Mouse (Mus musculus): ENCODE data around the gene Clec12b. TPM values are rescaled to one million over a fixed set of nuclear protein-coding genes. Genes with fewer than 3 reads are reported as not detected.
A peak's percentile ranks its signal among the peaks of the same experiment; 100 is the strongest.

Gene Clec12b
- total RNA-seq, 1 experiment, result not detected

DNA sequence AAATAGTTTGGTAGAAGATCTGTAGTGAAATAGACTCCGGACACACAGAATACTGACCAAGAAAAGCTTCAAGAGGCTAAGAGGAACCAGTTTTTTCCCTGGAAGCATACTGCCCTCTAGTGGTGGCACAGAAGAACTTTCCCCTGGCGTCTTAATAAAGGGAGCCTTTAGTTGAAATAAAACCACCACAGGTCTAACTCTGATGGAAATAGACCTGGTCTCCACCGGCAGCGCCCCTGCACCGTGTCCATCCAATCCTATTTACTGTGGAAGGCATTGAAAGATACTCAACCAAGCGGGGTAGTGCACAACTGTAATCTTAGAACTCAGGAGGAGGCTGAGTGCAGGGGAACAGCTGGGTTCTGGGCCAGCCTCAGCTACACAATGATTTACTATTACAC is 19.7 kb downstream of the Clec12b start:
- TF ChIP-seq ZC3H11A (IDR thresholded peaks at IDR 0.05; ENCODE audit: borderline replicate concordance, low read depth, low read length) (peak; percentile 89), HCFC1 (IDR thresholded peaks at IDR 0.05; ENCODE audit: borderline replicate concordance, insufficient read depth, low read length) (no peak)
- H3K4me1 ChIP-seq (ENCODE audit: control insufficient read depth in 2 of 2, insufficient read depth in 2 of 2, low read length in 2 of 2, poor library complexity in 1 of 2), result peaks cover 0 to 3% of the 10 kb centered on the region in 2 experiments; a peak in 3 of 4 replicates

DNA sequence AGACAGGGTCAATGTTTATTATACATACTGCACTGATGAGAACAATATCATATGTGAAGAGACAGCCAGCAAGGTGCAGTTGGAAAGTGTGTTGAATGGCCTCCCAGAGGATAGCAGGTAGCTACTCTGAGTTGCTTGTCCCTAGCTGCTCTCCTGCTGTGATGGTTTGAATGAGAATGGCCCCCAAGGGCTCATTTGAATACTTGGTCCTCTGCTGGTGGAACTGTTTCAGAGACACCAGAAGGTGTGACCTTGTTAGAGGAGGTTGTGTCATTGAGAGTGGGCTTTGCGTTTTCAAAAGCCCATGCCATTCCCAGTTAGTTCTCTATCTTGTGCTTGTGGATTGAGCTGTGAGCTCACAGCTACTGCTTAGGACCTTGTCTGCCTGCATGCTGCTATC is 21.7 kb downstream of the Clec12b start:
- Histone ChIP-seq H3K27ac (ENCODE audit: insufficient read depth, low read depth, low read length, poor library complexity, severe bottlenecking) (no peak overlapping the region), H3K9ac (ENCODE audit: insufficient read depth, low read depth, low read length, poor library complexity, severe bottlenecking) (no peak overlapping the region), H3K36me3 (ENCODE audit: control insufficient read depth, insufficient read depth, low read length, poor library complexity, severe bottlenecking) (no peaks in the 10 kb centered on the region), H3K4me1 (ENCODE audit: control insufficient read depth in 2 of 2, insufficient read depth in 2 of 2, low read length in 2 of 2, poor library complexity in 1 of 2) (peaks cover 0 to 3% of the 10 kb centered on the region in 2 experiments; a peak in 3 of 4 replicates), H3K4me3 (ENCODE audit: insufficient read depth in 1 of 2, low read depth in 1 of 2, low read length in 2 of 2, poor library complexity in 1 of 2, severe bottlenecking in 1 of 2) (no peak overlapping the region), H3K9me3 (ENCODE audit: control insufficient read depth, insufficient read depth, low read depth, low read length) (no peaks in the 10 kb centered on the region)
- TF ChIP-seq CHD2 (IDR thresholded peaks at IDR 0.05; ENCODE audit: low read depth, low read length) (no peak), ZC3H11A (IDR thresholded peaks at IDR 0.05; ENCODE audit: borderline replicate concordance, low read depth, low read length) (no peak), ZNF384 (IDR thresholded peaks at IDR 0.05; ENCODE audit: low read depth, low read length) (no peak), HCFC1 (IDR thresholded peaks at IDR 0.05; ENCODE audit: borderline replicate concordance, insufficient read depth, low read length) (no peak), MAFK (IDR thresholded peaks at IDR 0.05; ENCODE audit: insufficient read depth, low read depth, low read length) (no peak)
- in situ Hi-C loops (cut with MboI; ENCODE audit: low sequenced_read_pairs in 2 of 2, unreplicated experiment in 2 of 2), result loop anchor here in 1 of 2 experiments (10.0 kb wide), 1 partner anchor 509 kb away; no protein-coding TSS in a partner anchor
- peak; percentile 62 for DNase-seq (ENCODE audit: low read depth, low spot score)

More for the DNA sequence above, 19.7 kb downstream of the Clec12b start:
- H3K4me3 ChIP-seq (ENCODE audit: insufficient read depth in 1 of 2, low read depth in 1 of 2, low read length in 2 of 2, poor library complexity in 1 of 2, severe bottlenecking in 1 of 2), result no peak overlapping the region
- in situ Hi-C loops (cut with MboI; ENCODE audit: low sequenced_read_pairs in 2 of 2, unreplicated experiment in 2 of 2), result loop anchor here in 1 of 2 experiments (10.0 kb wide), 1 partner anchor 511 kb away; no protein-coding TSS in a partner anchor
- H3K36me3 ChIP-seq (ENCODE audit: control insufficient read depth, insufficient read depth, low read length, poor library complexity, severe bottlenecking), result no peaks in the 10 kb centered on the region
- no peaks in the 10 kb centered on the region for H3K9me3 ChIP-seq (ENCODE audit: control insufficient read depth, insufficient read depth, low read depth, low read length)
- peak; percentile 41 for DNase-seq (ENCODE audit: low read depth, low spot score)
- H3K9ac ChIP-seq (ENCODE audit: insufficient read depth, low read depth, low read length, poor library complexity, severe bottlenecking), result no peak overlapping the region
- no peak overlapping the region for H3K27ac ChIP-seq (ENCODE audit: insufficient read depth, low read depth, low read length, poor library complexity, severe bottlenecking)

DNA sequence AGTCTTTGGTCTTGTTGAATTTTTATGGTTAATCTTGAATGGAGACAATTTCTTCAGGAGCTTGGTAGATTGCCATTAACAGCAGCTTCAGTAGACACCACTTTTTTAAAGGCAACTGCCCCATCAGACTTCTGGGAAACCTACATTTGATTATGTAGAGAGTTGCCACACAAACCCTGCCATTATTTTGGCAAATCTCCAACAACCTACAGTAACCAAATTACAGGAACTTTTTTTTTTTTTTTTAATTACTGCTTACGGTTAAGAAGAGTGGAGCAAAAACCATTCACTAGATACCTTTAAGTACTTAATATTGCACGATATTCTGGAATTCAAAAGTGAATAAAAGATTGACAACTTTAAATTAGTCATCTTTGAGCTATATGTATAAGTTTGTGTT is 26.2 kb downstream of the Clec12b start:
- H3K4me3 ChIP-seq (ENCODE audit: insufficient read depth in 1 of 2, low read depth in 1 of 2, low read length in 2 of 2, poor library complexity in 1 of 2, severe bottlenecking in 1 of 2), result no peak overlapping the region
- no peak overlapping the region for H3K9ac ChIP-seq (ENCODE audit: insufficient read depth, low read depth, low read length, poor library complexity, severe bottlenecking)
- H3K4me1 ChIP-seq (ENCODE audit: control insufficient read depth in 2 of 2, insufficient read depth in 2 of 2, low read length in 2 of 2, poor library complexity in 1 of 2), result peaks cover 0 to 3% of the 10 kb centered on the region in 2 experiments; a peak in 3 of 4 replicates
- in situ Hi-C loops (cut with MboI; ENCODE audit: low sequenced_read_pairs in 2 of 2, unreplicated experiment in 2 of 2), result no loop called here
- no peaks in the 10 kb centered on the region for H3K9me3 ChIP-seq (ENCODE audit: control insufficient read depth, insufficient read depth, low read depth, low read length)
- no peak for DNase-seq (ENCODE audit: low read depth, low spot score)
- H3K27ac ChIP-seq (ENCODE audit: insufficient read depth, low read depth, low read length, poor library complexity, severe bottlenecking), result no peak overlapping the region
- no peaks in the 10 kb centered on the region for H3K36me3 ChIP-seq (ENCODE audit: control insufficient read depth, insufficient read depth, low read length, poor library complexity, severe bottlenecking)
- TF ChIP-seq CHD2 (IDR thresholded peaks at IDR 0.05; ENCODE audit: low read depth, low read length) (no peak), ZNF384 (IDR thresholded peaks at IDR 0.05; ENCODE audit: low read depth, low read length) (no peak), HCFC1 (IDR thresholded peaks at IDR 0.05; ENCODE audit: borderline replicate concordance, insufficient read depth, low read length) (no peak), ZC3H11A (IDR thresholded peaks at IDR 0.05; ENCODE audit: borderline replicate concordance, low read depth, low read length) (no peak), MAFK (IDR thresholded peaks at IDR 0.05; ENCODE audit: insufficient read depth, low read depth, low read length) (no peak)

DNA sequence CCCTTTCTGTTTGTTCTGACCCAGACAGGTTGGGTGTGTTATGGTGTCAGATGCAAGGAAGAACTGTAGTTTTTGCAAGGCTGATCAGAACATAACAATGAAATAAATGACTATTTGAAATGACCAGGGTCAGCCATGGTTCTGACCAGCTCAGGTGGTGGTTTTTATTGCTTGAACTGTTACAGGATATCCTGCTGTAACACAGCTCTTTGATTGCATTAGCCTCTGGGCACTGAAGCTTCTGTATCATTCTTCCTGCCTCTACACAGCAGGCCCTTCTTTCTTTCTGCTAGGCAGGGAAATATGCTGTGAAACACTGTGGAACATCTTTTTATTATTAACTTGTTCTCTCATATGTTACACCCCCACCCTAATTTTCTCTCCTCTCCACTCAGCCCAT is 29.2 kb downstream of the Clec12b start:
- Histone ChIP-seq H3K4me3 (ENCODE audit: insufficient read depth in 1 of 2, low read depth in 1 of 2, low read length in 2 of 2, poor library complexity in 1 of 2, severe bottlenecking in 1 of 2) (no peak overlapping the region), H3K4me1 (ENCODE audit: control insufficient read depth in 2 of 2, insufficient read depth in 2 of 2, low read length in 2 of 2, poor library complexity in 1 of 2) (no peaks in the 10 kb centered on the region), H3K9me3 (ENCODE audit: control insufficient read depth, insufficient read depth, low read depth, low read length) (no peaks in the 10 kb centered on the region), H3K9ac (ENCODE audit: insufficient read depth, low read depth, low read length, poor library complexity, severe bottlenecking) (no peak overlapping the region), H3K36me3 (ENCODE audit: control insufficient read depth, insufficient read depth, low read length, poor library complexity, severe bottlenecking) (no peaks in the 10 kb centered on the region), H3K27ac (ENCODE audit: insufficient read depth, low read depth, low read length, poor library complexity, severe bottlenecking) (no peak overlapping the region)
- no peak for DNase-seq (ENCODE audit: low read depth, low spot score)
- in situ Hi-C loops (cut with MboI; ENCODE audit: low sequenced_read_pairs in 2 of 2, unreplicated experiment in 2 of 2), result no loop called here
- TF ChIP-seq MAFK (IDR thresholded peaks at IDR 0.05; ENCODE audit: insufficient read depth, low read depth, low read length) (no peak), CHD2 (IDR thresholded peaks at IDR 0.05; ENCODE audit: low read depth, low read length) (no peak), ZC3H11A (IDR thresholded peaks at IDR 0.05; ENCODE audit: borderline replicate concordance, low read depth, low read length) (no peak), ZNF384 (IDR thresholded peaks at IDR 0.05; ENCODE audit: low read depth, low read length) (no peak), HCFC1 (IDR thresholded peaks at IDR 0.05; ENCODE audit: borderline replicate concordance, insufficient read depth, low read length) (no peak)

DNA sequence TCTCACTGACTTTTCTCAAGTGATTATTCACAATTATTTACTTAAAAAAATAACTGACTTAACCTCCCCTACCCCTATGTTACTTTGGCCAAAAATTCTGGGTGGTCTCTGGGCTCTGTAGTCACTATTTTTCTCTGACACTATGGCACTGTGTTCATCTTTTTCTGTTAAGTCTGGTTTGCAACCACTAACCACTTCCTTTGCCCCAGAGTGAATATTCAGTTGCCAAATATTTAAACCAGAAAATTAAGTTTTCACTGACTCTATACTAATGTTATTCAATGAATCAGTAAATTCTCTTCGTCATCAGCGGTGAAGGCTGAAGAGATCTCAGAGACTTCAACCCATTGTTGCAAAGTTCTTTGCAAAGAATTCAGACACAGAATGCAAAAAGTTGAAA is 29.9 kb downstream of the Clec12b start:
- TF ChIP-seq MAFK (IDR thresholded peaks at IDR 0.05; ENCODE audit: insufficient read depth, low read depth, low read length), result no peak
- Histone ChIP-seq H3K4me3 (ENCODE audit: insufficient read depth in 1 of 2, low read depth in 1 of 2, low read length in 2 of 2, poor library complexity in 1 of 2, severe bottlenecking in 1 of 2) (no peak overlapping the region), H3K27ac (ENCODE audit: insufficient read depth, low read depth, low read length, poor library complexity, severe bottlenecking) (no peak overlapping the region), H3K9me3 (ENCODE audit: control insufficient read depth, insufficient read depth, low read depth, low read length) (no peaks in the 10 kb centered on the region), H3K4me1 (ENCODE audit: control insufficient read depth in 2 of 2, insufficient read depth in 2 of 2, low read length in 2 of 2, poor library complexity in 1 of 2) (peaks cover 0 to 2% of the 10 kb centered on the region in 2 experiments; a peak in 1 of 4 replicates), H3K36me3 (ENCODE audit: control insufficient read depth, insufficient read depth, low read length, poor library complexity, severe bottlenecking) (no peaks in the 10 kb centered on the region), H3K9ac (ENCODE audit: insufficient read depth, low read depth, low read length, poor library complexity, severe bottlenecking) (no peak overlapping the region)
- in situ Hi-C loops (cut with MboI; ENCODE audit: low sequenced_read_pairs in 2 of 2, unreplicated experiment in 2 of 2), result no loop called here
- DNase-seq (ENCODE audit: low read depth, low spot score), result no peak

Measured in ES-E14 (cell line).